Mouse (Mus musculus) CD4-positive, CD25-positive, alpha-beta regulatory T cell, adult 4 months (primary cell): ENCODE results near the gene Grik5. TPM values are rescaled to one million over a fixed set of nuclear protein-coding genes. Genes with fewer than 3 reads are reported as not detected.

Experiments used
- ATAC-seq: one replicate; pipeline ENCODE4 v1.8.0; 2017
- polyA plus RNA-seq, 2 experiments: library from polyadenylated mRNA; unstranded; fragments of 100-300 nt; shearing (Covaris generic); gene quantifications; one replicate each; pipeline ENCODE4 v1.2.1; 2017

Gene Grik5
- polyA plus RNA-seq, 2 experiments from 2014 or later, result 4.1 to 4.5 TPM

GRCm38 (mm10) chr7:24984307-24984706, 87.8 kb downstream of the Grik5 start:
- no peak for ATAC-seq

DNA sequence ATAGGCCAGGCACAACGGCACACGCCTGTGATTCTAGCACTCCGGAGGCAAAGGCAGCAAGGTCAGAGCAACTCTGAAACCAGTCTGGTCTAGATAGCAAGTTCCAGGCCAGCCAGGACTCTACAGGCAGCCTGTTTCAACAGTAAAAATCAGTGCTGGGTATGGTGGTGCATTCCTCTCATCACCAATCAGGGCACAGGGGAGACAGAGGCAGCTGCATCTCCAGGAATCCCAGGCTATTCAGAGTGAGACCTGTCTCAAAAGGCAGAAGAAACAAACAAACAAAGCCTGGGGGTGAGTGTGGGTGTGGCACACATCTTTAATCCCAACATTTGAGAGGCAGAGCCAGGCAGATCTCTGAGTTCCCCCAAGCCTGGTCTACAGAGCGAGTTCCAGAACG, 88.8 kb downstream of the Grik5 start:
- no peak for ATAC-seq

- no peak for ATAC-seq
These were observed 91.7 kb downstream of the Grik5 start for GRCm38 (mm10) chr7:24980439-24980838.

DNA sequence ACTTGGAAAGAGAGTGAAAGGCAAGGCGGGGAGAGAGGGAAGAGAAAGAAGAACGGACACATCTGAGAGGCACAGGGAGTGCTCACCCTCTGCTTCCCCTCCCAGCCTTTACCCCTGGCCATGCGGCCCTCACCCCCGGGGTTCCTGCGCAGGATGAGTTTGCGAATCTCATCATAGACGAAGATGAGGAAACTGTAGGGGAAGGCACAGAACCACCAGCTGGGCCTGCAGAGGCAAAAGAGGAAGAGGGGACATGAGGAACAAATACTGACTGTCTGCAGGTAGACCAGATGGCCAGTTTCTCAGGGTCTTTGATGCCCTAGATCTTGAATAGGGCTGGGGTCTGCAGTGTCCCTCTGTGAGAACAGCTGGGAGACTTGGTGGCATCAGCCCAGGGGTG, 93.4 kb downstream of the Grik5 start:
- no peak for ATAC-seq

- ATAC-seq, result peak; percentile 35
These were observed 97.1 kb downstream of the Grik5 start for GRCm38 (mm10) chr7:24974893-24975595.

GRCm38 (mm10) chr7:24973902-24974301, 98.2 kb downstream of the Grik5 start:
- ATAC-seq, result no peak

DNA sequence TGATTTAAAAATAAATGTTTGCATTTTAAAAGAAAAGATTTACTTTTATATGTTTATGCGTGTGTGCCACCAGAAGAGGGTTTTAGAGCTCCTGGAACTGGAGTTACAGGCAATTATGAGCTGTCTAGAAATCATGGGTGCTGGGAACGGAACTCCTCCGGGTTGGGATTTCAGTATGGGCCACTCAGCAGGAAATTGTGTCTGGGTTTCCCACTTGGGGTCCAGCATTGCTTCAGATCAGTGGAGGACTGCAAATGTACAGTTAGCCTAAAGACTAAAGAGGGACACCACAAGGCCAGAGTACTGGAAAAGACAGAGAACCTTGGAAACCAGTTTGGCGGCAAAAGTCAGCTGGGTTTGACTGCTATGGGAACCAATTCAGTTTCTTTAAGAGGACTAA, 98.9 kb downstream of the Grik5 start:
- ATAC-seq, result no peak

DNA sequence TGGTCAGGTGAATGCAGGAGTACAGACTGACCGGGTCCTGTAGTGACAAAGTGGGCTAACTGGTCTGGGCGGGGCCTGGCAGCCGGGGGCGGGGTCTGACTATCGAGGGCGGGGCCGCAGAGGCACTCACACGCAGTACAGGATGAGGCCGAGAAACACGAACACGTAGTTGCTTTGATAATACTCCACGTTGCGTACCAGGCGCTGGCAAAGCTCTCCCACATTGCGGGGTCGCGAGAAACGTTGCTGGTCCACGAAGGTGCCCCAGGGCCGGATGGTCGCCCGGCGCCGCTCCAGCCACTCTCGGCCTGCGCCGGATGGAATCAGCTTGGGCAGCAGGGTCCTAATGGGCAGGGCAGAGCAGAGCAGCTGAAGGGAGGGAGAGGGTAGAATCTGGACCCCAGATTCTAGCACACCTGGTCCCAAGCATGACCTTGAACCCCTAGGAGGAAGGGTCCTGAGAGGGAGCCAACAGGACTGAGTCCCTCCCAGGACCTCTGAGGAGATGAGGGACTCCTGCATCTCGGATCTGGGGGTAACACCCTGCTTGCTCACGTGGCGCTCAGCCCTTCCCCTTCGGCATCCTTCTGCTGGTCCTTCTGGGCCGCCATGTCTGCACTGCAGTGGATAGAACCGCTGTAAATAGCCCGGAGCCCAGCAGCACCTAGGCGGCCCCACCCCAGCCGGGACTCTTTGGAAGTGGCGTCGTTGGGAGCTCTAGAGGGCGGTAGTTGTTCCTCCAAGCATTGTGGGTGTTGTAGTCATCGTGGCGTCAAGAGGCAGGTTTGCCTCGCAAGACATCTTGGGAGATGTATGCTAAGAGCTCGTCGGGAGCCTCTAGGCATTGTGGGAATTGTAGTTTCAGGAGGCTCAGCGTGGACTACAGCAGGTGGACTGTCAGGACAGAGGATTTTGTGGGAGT, 99.9 kb downstream of the Grik5 start, which contains the start of gene Rabac1:
Gene Rabac1, minus strand, starts transcription at position 783 of the 922 bp plus-strand sequence.
- ATAC-seq, result peak; percentile 91

DNA sequence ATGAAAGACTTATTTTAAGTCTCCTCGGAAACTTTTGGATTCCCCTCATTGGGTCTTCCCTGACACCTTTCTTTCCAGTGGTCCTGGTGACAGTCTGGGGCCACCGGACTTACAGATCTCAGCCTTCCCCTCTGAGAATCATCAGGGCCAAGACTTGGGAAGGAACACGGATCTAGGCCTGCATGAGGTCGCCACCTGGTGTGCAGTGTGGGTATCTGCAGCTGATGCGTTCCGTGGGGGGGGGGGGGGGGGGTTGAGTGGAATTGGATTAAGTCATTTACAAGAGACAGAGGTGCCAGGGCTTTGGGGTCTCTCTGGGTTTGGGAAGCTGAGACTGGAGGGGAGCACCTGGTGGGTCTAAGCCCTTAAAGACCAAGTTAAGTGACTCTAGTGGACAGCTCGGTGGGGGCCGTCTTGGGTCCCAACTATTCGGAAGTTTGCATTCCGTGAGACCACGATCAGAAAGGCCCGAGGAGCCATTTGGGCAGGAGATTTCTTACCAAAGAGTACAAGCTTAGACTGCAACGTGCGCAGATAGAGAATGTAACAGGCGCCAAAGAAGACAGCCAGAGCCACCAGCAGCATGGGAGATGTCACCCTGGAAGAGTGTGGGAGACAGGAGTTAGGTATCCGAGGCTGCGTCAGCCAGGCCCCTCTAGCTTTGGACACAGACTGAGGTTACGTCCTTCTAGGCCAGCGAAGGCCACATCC, 100.7 kb downstream of the Grik5 start:
- peak; percentile 2 for ATAC-seq

GRCm38 (mm10) chr7:24970341-24970740, 101.8 kb downstream of the Grik5 start:
- no peak for ATAC-seq

DNA sequence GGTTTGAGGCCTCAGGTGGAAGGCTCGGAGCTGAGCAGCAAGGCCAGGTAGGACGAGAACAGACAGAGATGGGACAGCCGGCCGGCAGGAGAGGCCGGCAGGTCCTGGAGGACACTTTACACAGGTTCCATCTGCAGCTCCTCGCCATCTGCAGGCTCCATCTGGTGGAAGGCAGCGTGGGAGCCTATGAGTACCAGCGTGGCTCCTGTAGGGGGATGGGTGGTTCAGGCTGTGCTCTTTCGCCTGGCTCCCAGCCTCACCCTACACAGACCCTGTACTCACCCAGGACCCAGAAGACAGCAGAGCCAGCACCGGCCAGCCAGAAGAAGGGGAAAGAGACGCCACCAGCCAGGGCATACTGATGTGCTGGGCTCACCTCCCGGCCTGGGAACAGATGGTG, 102.3 kb downstream of the Grik5 start:
- no peak for ATAC-seq

- no peak for ATAC-seq
These were observed 103.7 kb downstream of the Grik5 start for GRCm38 (mm10) chr7:24968463-24968862.

DNA sequence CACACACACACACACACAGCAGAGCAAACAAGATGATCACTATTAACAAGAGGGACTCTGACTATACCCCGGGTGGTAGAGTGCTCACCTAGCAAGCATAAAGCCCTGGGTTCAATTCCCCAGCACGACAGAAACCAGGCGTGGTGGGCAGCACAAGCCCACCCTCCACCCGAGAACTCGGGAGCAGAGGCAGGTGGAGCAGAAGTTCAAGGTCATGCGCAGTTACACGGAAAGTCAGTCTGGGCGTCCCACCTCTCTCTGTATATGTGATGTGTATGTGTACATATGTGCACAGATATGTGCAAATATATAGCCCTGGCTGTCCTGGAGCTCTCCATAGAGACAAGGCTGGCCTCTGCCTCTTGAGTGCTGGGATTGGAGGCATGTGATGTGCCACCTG, 104.2 kb downstream of the Grik5 start:
- no peak for ATAC-seq

DNA sequence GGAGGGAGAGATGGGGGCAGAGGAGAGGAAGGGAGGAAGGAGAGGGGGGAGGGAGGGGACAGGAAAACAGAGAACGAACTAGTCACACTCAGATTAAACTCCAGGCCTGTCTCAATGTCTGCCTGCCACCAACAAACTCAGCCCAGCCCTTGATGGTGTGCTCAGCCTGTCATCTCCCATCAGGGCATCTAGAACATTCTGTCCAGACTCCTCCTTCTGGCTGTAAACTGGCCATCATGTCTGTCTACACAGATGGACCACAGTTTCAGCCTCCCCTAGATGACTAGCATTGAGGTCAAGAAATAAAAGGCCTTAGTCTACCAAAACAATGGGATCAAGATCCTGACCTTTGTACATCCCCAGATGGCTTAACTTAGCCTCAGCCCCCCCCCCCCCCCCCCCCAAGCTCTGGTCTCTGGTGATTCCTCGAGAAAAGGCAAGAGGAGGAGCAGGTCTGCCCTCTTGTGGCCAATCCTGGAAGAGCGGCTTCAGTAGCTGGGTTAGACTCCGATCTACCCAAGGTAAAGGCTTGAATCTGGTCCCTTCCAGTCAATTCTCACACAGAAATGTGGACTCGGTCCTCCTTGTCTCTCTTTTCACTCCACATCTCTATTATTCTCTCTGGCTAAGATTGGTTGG, 107.1 kb downstream of the Grik5 start:
- peak; percentile 66 for ATAC-seq

GRCm38 (mm10) chr7:24964288-24964687, 107.9 kb downstream of the Grik5 start:
- no peak for ATAC-seq

Other genes starting within 250 kb of the Grik5 start
- gene Gm9844, start 210.1 kb downstream of the Grik5 start, polyA plus RNA-seq, result 10 to 100 TPM; 22.4 to 44.8 TPM
- not detected for gene Lypd4, start 202.4 kb downstream of the Grik5 start, polyA plus RNA-seq
- not detected for gene Dmrtc2, start 202.3 kb downstream of the Grik5 start, polyA plus RNA-seq
- over 10,000 TPM; 12,099 to 13,283 TPM for gene Rps19, start 188.0 kb downstream of the Grik5 start, polyA plus RNA-seq
- 10 to 100 TPM in 1 of 2 experiments, 1 to 10 TPM in 1; 2.2 to 28.9 TPM for gene Cd79a, start 175.0 kb downstream of the Grik5 start, polyA plus RNA-seq
- 100 to 1,000 TPM; 166 to 183 TPM for gene Arhgef1, start 169.4 kb downstream of the Grik5 start, polyA plus RNA-seq
- gene Gm4881, start 127.9 kb downstream of the Grik5 start, polyA plus RNA-seq, result not detected
- 100 to 1,000 TPM; 187 to 237 TPM for gene Rabac1, start 99.6 kb downstream of the Grik5 start, polyA plus RNA-seq
- 1 to 10 TPM; 2.3 TPM for gene Atp1a3, start 66.4 kb downstream of the Grik5 start, polyA plus RNA-seq
- gene Zfp574, start 221 bp upstream of the Grik5 start, polyA plus RNA-seq, result 10 to 100 TPM; 11.3 to 15.1 TPM
- 10 to 100 TPM; 25.9 to 29.4 TPM for gene Pou2f2, start 107.4 kb upstream of the Grik5 start, polyA plus RNA-seq
- 10 to 100 TPM; 23.6 to 29.8 TPM for gene Dedd2, start 148.3 kb upstream of the Grik5 start, polyA plus RNA-seq
- gene Zfp526, start 149.1 kb upstream of the Grik5 start, polyA plus RNA-seq, result 1 to 10 TPM; 2.8 to 3.0 TPM
- gene Gsk3a, start 165.5 kb upstream of the Grik5 start, polyA plus RNA-seq, result 10 to 100 TPM in 1 of 2 experiments, 1 to 10 TPM in 1; 8.9 to 11.3 TPM
- under 1 TPM; 0.22 to 0.42 TPM for gene Erf, start 178.4 kb upstream of the Grik5 start, polyA plus RNA-seq
- 10 to 100 TPM; 24.1 to 27.2 TPM for gene Cic, start 195.4 kb upstream of the Grik5 start, polyA plus RNA-seq
- gene Pafah1b3, start 225.6 kb upstream of the Grik5 start, polyA plus RNA-seq, result 10 to 100 TPM; 23.6 to 42.6 TPM
- not detected for gene Prr19, start 229.1 kb upstream of the Grik5 start, polyA plus RNA-seq
- gene Tmem145, start 233.8 kb upstream of the Grik5 start, polyA plus RNA-seq, result not detected
- gene Megf8, start 244.8 kb upstream of the Grik5 start, polyA plus RNA-seq, result under 1 TPM; 0.10 to 0.11 TPM